Mouse (Mus musculus) CD4-positive helper T cell, adult 2 months (primary cell): ENCODE measurements around the gene Serp2.
A peak's percentile ranks its signal among the peaks of the same experiment; 100 is the strongest.
"Not testable (repeated sequence)": the region's sequence is repeated elsewhere in the genome, so short reads cannot be mapped to it uniquely, and the experiment has no call there.

Source experiments
- DNase-seq: peaks from one replicate; pipeline ENCODE4 v3.0.0-alpha.2; 2012; ENCODE audit warnings: low read depth, missing footprints, low spot score

The Serp2 gene

GRCm38 (mm10) chr14:76569271-76569961, 12.7 kb upstream of the Serp2 start:
- DNase-seq, result peak; percentile 52

- DNase-seq, result no peak
Measured at GRCm38 (mm10) chr14:76568548-76568947, 11.9 kb upstream of the Serp2 start.

- no peak for DNase-seq
Measured at GRCm38 (mm10) chr14:76567280-76567679, 10.6 kb upstream of the Serp2 start.

DNA sequence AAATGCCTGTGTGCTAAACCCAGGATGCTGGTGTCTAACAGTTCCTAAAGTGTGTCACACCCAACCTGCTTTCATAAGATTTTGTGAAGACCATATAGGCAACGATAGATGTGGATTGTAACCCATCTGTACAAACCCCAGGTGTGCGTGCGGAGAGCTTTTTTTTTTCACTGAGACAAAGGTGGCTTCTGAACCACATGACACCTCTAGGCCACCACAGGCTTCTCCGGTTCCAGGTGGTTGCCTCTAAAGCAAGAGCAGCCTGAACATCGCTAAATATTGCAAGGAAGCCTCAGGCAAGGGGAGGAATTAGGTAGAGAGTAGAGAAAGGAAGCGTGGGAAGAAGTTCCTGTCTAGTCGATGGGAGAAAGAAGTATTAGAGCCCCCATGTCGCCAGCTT, 10.0 kb upstream of the Serp2 start:
- no peak for DNase-seq

- no peak for DNase-seq
Measured at GRCm38 (mm10) chr14:76566193-76566592, 9.5 kb upstream of the Serp2 start.

GRCm38 (mm10) chr14:76559208-76559607, 2.5 kb upstream of the Serp2 start:
- DNase-seq, result no peak

GRCm38 (mm10) chr14:76558171-76558570, 1.5 kb upstream of the Serp2 start:
- not testable (repeated sequence) for DNase-seq

DNA sequence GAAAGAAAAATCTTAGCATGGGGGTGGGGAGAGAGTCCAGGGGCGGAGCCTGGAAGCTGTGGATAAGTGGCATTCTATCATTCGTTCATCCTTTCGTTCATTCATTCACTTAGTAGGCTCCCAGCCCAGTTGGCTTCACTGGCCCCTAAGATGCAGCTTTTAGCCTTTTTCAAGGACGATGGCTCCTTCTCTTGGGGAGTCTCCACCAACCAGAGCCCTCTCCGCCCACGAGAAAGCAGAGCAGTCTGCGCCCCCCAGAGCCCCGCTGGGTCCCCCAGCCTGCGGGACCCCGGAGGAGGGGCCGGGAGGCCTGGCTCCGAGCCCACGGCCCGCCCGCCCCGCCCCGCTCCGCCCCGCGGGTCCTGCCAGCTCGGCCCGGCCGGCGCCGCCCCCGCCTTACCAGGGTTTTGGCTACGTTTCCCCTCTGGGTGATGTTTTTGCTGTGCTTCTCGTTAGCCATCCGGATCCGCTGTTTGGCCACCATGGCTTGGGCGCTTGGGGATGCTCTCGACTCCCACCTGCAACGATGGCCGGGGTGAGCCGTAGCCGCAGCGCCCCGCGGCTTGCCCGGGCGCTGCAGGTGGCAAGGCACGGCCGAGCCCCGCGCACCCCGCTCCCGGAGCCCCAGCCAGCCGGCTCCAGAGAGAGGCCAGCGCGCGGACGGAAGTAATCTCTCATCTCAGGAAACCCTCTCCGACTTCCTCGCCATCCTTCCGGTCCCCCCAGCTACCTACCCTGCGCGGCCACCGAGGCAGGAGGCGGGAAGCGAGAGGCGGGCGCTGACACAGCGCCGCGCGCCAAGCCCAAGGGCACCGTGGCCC, 448 bp downstream of the Serp2 start:
- peak; percentile 49 for DNase-seq

GRCm38 (mm10) chr14:76555263-76556030, 1.2 kb downstream of the Serp2 start:
- no peak for DNase-seq

DNA sequence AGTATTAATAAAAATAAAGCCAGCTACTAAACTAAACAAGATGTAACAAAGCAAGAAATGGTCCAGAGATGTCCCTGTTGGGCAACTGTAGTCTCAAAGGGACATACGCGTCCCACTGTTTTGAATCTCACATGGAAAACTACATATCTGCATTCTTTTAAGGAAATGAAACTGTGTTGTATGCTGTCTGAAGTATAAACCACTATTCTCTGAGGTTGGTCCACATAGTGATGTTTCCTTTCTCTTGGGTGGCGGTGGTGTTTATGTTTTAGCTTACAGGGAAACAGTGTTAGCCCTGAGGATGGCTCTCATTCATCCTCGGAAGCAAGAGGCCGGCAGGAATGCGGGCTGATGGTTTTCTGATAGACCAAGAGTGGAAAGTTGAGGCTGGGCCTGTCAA, 12.6 kb downstream of the Serp2 start:
- no peak for DNase-seq

GRCm38 (mm10) chr14:76541341-76541740, 15.3 kb downstream of the Serp2 start:
- no peak for DNase-seq

DNA sequence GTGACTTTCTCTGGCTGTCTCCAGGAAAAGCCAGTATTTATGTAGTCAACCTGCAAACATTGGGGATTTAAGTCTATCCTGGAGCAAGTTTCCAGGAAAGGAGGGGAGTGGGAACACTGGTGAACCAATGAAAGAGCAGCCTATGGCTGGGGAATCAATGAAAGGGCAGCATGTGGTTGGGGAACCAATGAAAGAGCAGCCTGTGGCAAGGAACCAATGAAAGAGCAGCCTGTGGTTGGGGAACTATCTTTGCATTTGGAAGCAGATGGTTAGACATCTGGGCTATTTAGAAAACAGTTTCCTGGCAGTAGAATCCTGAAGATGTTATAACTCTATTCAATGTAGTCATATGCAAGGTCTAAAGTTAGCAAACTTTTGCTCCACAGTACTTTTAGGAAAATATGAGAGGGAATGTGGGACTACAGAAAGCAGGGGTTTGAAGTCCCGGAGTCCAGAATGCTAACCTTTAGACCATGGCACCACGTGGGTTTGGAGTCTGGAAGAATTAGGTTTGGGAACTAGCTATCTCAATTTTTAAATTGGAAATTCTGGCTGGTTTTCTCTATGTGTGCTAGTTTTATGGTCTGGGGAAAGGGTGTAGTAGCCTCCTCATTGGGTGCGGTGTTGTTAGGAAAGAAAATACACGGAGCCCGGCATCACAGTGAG, 16.6 kb downstream of the Serp2 start:
- DNase-seq, result no peak

DNA sequence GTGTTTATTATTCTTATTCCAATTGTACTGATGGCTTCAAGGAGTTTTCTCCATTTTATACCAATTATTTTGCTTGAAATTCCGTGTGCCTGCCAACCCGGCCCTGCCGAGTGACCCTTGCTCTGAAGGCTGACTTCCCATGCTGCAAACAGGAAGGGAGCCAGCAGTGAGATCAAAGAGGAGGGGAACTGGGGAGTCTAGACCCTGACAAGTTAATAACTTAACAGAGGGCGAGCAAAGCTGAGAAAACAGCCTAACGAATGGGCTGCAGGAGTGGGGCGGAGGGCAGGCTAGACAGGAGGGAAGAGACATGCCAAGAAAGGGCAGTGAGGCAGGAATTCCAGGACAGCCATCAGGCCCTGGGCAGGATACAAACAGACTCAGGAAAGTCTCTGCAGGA, 19.8 kb downstream of the Serp2 start:
- DNase-seq, result no peak

DNA sequence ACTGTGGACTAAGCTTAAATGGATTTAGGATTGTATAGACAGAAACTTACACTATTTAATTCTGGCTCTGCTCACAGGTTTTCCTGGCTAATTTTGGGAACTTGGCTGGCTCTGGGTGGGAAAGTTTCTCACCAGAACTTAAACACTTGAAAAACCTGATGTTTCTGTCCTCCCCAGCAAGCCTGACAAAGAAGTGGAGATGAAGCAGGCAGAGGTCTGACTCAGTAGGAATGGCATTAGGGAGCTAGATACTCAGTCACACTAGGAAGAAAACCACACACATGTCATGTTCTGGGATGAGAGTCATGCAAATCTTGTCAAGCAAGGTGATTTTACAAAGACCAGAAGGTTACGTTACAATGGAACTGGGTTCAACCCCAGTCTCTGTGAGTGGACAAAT, 21.6 kb downstream of the Serp2 start:
- DNase-seq, result no peak

- no peak for DNase-seq
Measured at GRCm38 (mm10) chr14:76533170-76533815, 23.4 kb downstream of the Serp2 start.

GRCm38 (mm10) chr14:76532257-76533169, 24.2 kb downstream of the Serp2 start:
- no peak for DNase-seq

GRCm38 (mm10) chr14:76531027-76531660, 25.5 kb downstream of the Serp2 start:
- no peak for DNase-seq

DNA sequence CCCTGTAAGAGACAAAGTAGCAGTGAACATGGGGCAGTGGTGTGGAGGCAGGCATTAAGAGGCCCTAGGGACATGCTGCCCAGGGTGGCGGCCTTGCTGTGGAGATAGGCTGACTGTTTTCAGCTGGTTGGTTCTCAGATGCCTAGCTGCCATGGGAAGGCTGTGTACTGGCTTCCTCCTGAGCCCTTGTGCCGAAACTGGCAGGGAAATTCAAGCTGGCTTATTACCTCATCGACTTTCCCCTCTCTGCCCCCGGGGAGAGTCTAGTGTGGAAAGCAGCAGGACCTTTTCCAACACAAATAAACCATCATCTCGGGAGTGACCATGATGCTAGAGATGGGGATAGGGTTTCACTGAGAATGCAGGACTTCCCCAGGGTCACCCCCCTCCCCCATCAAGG, 28.0 kb downstream of the Serp2 start:
- DNase-seq, result no peak

DNA sequence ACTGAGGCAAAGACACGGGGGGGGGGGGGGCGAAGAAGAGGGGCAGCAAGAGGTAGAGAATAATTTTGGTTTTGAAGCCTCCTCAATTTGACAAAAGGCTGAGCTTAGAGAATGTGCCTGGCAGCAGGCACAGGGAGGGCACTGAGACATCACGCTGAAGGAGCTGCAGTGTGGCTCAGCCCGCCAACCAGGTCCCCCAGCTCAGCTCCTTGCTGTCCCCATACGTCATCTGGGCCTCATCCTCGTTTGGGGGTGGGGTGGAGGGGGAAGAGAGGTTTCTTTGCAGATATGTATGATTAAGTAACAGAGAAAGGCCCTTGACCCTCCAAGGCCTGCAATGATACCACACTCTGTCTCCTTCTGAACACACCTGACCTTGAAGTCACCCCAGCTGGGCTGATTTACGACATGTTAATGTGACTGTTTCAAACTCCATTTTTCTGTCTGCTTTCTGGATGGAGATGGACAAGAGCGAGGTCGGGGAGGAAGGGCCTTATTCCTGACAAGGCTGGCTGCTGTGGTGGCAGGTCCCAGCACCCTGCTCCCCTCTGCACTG, 28.9 kb downstream of the Serp2 start:
- DNase-seq, result no peak
